Mouse (Mus musculus) urinary bladder, postnatal 36 days (tissue): ENCODE measurements around the gene Aplp2.
"Not testable (repeated sequence)": the region's sequence is repeated elsewhere in the genome, so short reads cannot be mapped to it uniquely, and the experiment has no call there.

ENCODE experiments used
- DNase-seq, 2 experiments: peaks; one replicate each; pipeline ENCODE4 v3.0.0; 2022; ENCODE audit warnings: low spot score in 2 of 2, mixed read lengths in 1 of 2

Aplp2 gene

GRCm38 (mm10) chr9:31181291-31182085 is 30.1 kb downstream of the Aplp2 start:
- no peak for DNase-seq

- no peak for DNase-seq
Measured at GRCm38 (mm10) chr9:31177692-31178091, 33.9 kb downstream of the Aplp2 start.

GRCm38 (mm10) chr9:31176379-31177130 is 35.1 kb downstream of the Aplp2 start:
- peak; percentile 90 to 93 for DNase-seq

DNA sequence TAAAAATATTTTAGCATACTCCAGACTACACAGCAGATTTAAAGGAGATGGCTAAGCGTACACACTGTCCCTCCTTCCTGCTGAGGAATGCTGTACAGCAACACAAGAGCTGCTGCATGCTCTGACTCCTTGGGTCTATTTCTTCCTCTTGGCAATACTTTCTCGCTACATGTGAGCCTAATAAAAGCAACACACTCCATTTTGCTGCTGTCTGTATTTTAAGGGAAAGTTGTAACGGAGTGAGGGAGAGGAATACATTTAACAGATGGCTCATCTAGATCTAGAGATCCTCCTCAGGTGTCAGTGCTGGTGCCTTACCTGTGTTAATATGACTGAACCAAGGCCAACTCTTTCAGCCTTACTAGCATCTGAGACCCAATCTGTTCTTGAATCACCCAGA is 35.6 kb downstream of the Aplp2 start:
- DNase-seq: no peak

DNA sequence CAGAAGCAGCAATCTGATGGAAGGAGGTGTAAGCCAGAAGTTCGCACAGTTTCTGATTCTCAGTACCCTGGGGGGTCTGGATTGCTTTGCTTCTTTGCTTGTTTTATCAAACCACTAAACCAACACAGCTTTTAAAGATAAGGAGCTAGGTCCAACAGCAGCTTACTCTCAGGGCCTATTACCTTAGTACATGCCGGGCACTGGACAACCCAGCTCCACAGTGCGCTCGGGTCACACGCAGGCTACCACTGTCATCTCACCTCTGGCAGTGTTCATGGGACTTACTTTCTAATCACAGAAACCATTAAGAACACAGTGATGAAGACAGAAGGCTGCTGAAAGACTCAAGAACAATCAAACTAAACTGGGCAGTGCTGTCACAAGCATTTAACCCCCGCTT is 36.3 kb downstream of the Aplp2 start:
- DNase-seq: no peak

DNA sequence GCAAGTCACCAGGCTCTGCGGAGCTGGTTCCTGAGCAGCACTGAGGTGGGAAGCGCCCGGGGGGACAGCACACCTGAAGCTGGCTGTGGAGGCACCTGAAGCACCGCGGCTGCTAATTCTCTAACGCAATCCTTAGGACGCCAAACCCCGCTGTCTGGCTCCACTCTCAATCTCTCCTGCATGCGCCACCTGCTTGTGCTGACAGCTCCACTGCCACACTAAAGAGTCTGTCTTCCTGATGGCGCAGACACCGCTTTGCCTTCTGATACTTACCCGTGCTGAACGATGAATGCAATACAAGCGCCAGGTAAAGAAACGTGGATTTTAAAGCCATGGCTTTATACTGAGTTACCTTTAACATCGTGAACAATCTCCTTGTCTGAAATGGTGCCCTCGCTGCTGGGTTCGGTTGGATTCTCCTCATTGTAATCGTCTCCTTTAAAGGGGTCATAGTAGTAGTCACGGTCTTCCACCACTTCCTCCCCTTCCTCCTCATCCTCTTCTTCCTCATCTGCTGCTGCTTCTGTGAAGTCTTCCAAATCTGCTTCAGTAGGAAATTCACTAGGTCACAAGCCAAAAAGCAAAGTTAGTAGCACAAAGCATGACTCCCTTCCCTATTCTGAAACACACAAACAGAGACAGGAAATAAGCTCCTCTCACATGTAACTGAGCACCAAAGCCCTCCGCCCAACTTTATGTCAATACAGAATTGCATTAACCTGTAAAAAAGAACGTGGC is 43.1 kb downstream of the Aplp2 start:
- no peak for DNase-seq

GRCm38 (mm10) chr9:31167305-31167704 is 44.3 kb downstream of the Aplp2 start:
- no peak for DNase-seq

DNA sequence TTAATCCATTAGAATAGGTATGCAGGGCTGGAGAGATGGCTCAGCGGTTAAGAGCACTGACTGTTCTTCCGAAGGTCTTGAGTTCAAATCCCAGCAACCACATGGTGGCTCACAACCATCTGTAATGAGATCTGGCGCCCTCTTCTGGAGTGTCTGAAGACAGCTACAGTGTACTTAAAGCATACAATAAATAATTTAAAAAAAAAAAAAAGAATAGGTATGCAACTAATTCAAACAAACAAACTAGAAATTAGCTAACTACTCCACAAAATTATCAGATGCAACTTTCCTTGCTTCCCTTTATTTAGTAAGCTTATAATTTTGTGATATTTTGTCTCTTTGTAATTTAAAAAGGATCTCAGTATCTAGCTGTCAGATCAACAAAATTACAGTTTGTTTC is 46.1 kb downstream of the Aplp2 start:
- DNase-seq: not testable (repeated sequence)

DNA sequence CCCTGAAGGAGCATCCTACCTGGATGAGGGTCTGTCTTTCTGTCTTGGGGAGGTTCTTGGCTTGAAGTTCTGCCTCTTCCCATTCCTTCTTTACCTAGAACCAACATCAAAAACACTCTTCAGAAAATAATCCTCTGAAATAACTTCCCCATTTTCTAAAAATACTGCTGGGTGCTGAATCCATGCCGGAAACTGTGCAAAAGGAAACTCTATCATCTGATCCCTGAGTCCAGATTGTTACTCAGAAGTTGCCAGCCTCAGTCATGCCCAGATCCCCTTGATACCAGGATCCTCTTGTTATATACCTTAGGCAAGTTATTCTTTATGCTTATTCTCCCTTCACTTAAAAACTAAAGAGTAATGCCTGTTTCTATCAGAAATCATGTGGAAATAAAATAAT is 48.3 kb downstream of the Aplp2 start:
- DNase-seq: no peak

- DNase-seq: no peak
Measured at GRCm38 (mm10) chr9:31162911-31163310, 48.7 kb downstream of the Aplp2 start.

DNA sequence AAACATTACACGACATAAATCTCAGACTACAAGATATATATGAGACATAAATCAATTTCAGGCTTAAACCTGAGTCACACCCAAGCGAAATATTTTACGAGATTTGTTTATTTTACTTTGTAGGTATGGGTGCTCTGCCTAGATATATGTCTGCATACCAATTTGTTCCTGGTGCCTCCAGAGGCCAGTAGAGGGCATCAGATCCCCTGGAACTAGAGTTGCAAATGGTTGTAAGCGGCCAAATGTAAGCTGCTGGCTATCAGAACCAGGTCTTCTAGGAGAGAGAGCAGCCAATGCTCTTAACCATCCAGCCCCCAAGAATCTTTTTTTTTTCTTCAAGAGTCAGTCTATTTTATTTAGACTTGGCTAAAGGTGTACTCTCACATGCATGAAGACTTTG is 51.7 kb downstream of the Aplp2 start:
- no peak for DNase-seq

GRCm38 (mm10) chr9:31156594-31156993 is 55.0 kb downstream of the Aplp2 start:
- DNase-seq: no peak

DNA sequence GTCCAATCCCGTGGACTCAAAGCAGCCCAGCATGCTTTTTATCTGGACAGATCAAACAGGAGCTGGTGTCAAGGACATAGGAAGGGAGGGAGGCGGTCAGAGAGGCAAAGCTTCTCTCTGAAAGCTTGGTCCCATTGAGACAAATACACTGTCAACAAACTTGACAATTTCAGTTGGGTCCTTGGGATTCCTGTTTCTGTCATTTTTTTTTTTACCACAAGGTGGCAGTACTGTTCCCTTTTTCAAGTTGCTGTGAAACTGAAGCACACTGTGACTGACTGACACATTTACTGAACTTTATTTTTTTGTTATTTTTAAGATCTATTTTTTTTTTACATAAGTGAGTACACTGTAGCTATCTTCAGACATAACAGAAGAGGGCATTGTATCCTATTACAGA is 60.6 kb downstream of the Aplp2 start:
- no peak for DNase-seq

DNA sequence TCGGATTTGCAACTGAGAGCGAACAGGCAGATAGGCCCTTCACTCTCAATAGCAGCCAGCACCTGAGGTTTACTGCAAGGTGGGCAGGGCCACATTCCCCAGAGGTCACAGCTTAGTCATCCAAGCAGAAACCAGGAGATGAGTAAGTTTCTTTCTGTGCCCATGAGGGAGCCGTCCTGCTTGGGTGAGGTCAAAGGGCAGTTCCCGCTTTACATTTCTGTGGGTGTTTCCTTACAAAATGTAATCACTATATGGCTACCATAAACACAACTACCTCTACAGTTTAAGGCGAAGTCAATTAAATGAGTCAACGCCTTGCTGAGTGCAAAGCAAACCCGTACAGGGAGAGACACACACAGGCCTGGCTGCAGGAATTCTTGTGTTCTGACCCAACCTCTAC is 63.5 kb downstream of the Aplp2 start:
- DNase-seq: no peak

DNA sequence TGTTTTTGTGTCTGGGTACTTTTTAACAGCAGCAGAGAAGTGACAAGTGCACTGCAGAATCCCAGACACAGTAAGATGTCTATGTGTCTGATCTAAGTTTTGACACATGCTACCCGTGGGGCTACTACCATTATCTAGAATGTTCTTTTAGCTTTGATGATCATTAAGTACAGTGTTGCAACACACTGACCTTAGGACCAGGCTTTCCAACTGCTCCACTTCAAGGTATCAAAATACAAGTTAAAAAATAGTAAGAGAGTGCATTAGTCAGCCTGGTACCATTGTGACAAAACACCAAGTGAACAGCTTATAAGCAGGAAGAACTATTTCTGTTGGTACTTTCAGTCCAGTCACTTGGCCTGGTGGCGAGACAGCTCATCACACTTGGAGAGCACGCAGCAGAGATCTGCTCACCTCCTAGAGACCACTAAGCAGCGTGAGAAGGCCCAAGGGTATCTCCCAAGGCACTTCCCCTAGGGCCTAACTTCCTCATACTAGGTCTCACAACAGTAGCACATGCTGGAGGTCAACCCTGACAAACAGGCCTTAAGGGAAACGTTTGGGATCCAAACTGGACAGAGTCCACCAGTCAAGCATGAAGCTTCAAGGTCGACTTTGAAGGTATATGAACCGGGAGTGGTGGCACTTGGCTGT is 66.2 kb downstream of the Aplp2 start:
- DNase-seq: no peak

DNA sequence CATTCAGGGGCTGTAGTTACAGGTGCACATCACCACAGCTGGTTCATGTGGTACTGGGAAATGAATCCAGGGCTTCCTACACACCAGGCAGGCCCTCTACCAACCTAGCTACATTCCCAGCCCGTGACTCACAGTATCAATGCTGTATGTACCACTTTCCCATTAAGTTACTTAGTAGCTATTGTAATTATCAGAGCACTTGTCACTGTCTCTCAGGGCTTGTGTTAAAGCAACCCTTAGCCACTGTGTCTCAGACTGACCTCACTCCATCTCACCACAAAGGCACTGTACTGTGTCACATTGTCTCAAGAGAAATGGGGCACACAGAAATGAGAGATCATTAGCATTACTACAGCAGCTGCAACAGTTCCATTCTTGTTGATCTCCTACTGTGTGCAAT is 68.7 kb downstream of the Aplp2 start:
- no peak for DNase-seq

GRCm38 (mm10) chr9:31133131-31133530 is 78.5 kb downstream of the Aplp2 start:
- no peak for DNase-seq

GRCm38 (mm10) chr9:31131205-31131968 is 80.2 kb downstream of the Aplp2 start, which contains the start of gene St14:
Gene St14 (minus strand): TSS chr9:31131853.
- DNase-seq: peak; percentile 72 to 79

GRCm38 (mm10) chr9:31130357-31131204 is 81.0 kb downstream of the Aplp2 start:
- no peak for DNase-seq

DNA sequence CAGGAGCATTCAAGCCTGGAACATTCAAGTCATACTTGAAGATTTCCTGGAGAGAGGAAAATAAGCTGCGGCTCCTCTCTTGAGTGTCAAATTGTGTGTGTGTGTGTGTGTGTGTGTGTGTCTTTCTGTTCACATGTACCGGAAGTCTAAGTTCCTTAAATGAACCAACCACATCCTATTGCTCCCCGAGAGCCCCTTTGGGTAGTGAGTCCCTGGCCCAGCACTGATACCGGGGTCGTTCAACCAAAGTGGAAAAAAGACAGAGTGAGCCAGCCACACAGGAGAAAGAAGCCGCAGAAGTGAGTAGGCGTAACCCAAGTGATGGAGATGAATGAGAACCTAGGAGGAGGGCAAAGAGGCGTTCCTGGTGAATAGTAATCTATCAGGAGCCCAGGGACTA is 81.7 kb downstream of the Aplp2 start:
- no peak for DNase-seq
